Mouse (Mus musculus): ENCODE measurements at regions not wholly inside any gene's neighbourhood (a gene's known extent, or its start where the extent isn't known, plus 50 kb on each side); places are given as distances from the start of the nearest gene placed in this dataset.

DNA sequence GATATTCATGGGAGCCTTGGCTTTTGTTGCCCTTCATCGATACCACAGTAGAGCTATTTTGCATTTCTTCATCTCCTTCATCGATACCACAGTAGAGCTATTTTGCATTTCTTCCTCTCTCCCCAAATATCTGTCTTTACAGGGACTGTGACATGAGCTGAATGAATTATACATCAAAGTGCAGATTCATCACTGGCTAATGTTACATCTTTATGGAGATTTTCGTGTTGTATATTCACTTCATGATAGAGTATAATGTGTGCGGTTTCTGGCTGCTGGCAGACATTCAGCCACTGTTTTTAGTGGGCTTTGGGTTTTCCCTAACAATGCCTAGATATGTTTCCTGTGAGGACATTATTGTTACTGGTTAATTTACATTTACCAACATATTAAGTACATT, 162.8 kb upstream of the Lcorl start:
- Histone ChIP-seq H3K4me1 (ENCODE audit: control insufficient read depth, insufficient read depth, low read length) (no peaks in the 10 kb centered on the region), H3K4me2 (ENCODE audit: low read length) (no peak overlapping the region), H3K4me3 (ENCODE audit: low read depth, low read length) (no peak overlapping the region), H3K27ac (ENCODE audit: low read depth, low read length) (no peak overlapping the region), H3K27me3 (replicated peaks; ENCODE audit: control insufficient read depth, insufficient read depth, low read length) (no peaks in the 10 kb centered on the region), H3K9me3 (replicated peaks; ENCODE audit: control insufficient read depth, low read length) (no peaks in the 10 kb centered on the region), H3K36me3 (ENCODE audit: control insufficient read depth, insufficient read depth, low read length) (no peaks in the 10 kb centered on the region), H3K9ac (ENCODE audit: low read length) (no peak overlapping the region)
- ATAC-seq = no peak
- 90% methylated on average over 4 of the region's 4 CpGs for WGBS
- DNase-seq (ENCODE audit: low spot score) = no peak

DNA sequence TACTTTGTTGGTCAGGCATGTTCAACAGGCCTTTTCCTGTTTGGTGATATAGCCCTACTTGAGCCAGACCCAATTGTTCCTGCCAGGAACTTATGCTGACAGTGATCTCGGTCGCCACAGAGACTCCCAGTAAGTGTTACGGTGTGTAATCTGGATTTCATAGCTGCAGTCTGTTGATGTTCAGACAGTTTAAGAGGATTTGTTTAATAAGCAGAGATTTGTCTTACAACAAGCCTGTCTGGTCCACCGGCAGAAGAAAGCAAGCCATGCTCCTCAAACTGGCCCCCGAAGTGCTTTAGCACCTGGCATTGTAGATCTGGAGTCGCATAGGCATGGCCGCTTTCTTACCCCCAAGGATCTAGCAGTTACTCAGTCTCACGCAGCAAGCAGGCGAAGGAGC, 150.0 kb upstream of the Lcorl start:
- no peak overlapping the region for H3K27ac ChIP-seq (ENCODE audit: low read depth, low read length)
- 92% methylated on average over 9 of the region's 9 CpGs for WGBS
- H3K4me1 ChIP-seq (ENCODE audit: control insufficient read depth, insufficient read depth, low read length) = no peaks in the 10 kb centered on the region; the same call in 1 of the 2 replicates
- DNase-seq (ENCODE audit: low spot score) (no peak), ATAC-seq (no peak)
- H3K4me2 ChIP-seq (ENCODE audit: low read length) = no peak overlapping the region
- H3K36me3 ChIP-seq (ENCODE audit: control insufficient read depth, insufficient read depth, low read length) = no peaks in the 10 kb centered on the region
- no peak overlapping the region for H3K4me3 ChIP-seq (ENCODE audit: low read depth, low read length)
- H3K9me3 ChIP-seq (replicated peaks; ENCODE audit: control insufficient read depth, low read length) = no peaks in the 10 kb centered on the region
- no peak overlapping the region for H3K9ac ChIP-seq (ENCODE audit: low read length)
- H3K27me3 ChIP-seq (replicated peaks; ENCODE audit: control insufficient read depth, insufficient read depth, low read length) = no peaks in the 10 kb centered on the region

DNA sequence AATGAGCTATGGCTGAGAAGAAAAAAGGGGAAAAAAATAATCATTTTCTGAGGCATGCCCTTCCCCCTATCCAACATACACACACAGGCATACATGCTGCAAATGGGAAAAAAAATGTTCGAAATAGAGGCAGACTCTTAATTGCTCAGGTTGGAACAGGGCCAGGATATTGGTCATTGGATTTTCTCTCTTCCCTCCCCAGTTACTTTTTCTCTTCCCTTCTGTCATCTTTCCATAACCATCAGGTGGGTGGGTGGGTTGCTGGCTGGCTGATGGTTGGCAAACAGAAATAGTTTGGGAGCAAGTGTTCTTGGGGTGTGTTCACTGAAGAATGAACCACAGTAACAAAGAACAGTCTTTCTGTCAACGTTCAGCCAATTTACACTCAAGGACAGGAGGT, 149.3 kb upstream of the Lcorl start:
- H3K9me3 ChIP-seq (replicated peaks; ENCODE audit: control insufficient read depth, low read length) = no peaks in the 10 kb centered on the region
- ATAC-seq (no peak), DNase-seq (ENCODE audit: low spot score) (peak; percentile 46)
- no peaks in the 10 kb centered on the region; the same call in 1 of the 2 replicates for H3K4me1 ChIP-seq (ENCODE audit: control insufficient read depth, insufficient read depth, low read length)
- WGBS = 47% methylated on average over 2 of the region's 2 CpGs
- H3K9ac ChIP-seq (ENCODE audit: low read length) = no peak overlapping the region
- no peak overlapping the region for H3K4me2 ChIP-seq (ENCODE audit: low read length)
- H3K4me3 ChIP-seq (ENCODE audit: low read depth, low read length) = no peak overlapping the region
- H3K27ac ChIP-seq (ENCODE audit: low read depth, low read length) = no peak overlapping the region
- H3K36me3 ChIP-seq (ENCODE audit: control insufficient read depth, insufficient read depth, low read length) = no peaks in the 10 kb centered on the region
- H3K27me3 ChIP-seq (replicated peaks; ENCODE audit: control insufficient read depth, insufficient read depth, low read length) = no peaks in the 10 kb centered on the region

DNA sequence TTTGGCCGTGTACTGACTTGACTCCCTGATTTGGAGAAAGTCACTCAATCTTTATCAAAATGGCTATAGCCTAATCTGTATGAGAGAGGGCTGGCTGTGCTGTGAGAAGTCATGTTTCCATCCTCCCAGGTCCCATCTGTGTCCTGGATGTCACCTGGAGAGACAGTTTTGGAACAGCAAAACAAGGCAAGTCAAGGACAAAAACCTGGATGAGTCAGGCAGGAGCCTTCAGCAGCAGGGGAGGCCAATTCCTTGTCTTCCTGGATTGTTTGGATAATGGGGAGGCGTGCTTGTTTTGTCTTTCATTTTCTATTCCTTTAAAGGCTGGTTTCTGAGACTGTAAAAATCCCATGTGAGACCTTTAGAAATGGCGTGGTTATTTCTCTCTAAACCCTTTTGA, 148.8 kb upstream of the Lcorl start:
- no peaks in the 10 kb centered on the region for H3K9me3 ChIP-seq (replicated peaks; ENCODE audit: control insufficient read depth, low read length)
- 62% methylated on average over 3 of the region's 3 CpGs for WGBS
- no peaks in the 10 kb centered on the region for H3K27me3 ChIP-seq (replicated peaks; ENCODE audit: control insufficient read depth, insufficient read depth, low read length)
- no peak overlapping the region for H3K4me3 ChIP-seq (ENCODE audit: low read depth, low read length)
- no peaks in the 10 kb centered on the region for H3K36me3 ChIP-seq (ENCODE audit: control insufficient read depth, insufficient read depth, low read length)
- no peak overlapping the region for H3K9ac ChIP-seq (ENCODE audit: low read length)
- H3K4me1 ChIP-seq (ENCODE audit: control insufficient read depth, insufficient read depth, low read length) = no peaks in the 10 kb centered on the region; the same call in 1 of the 2 replicates
- DNase-seq (ENCODE audit: low spot score) = no peak
- ATAC-seq = no peak
- H3K4me2 ChIP-seq (ENCODE audit: low read length) = no peak overlapping the region
- H3K27ac ChIP-seq (ENCODE audit: low read depth, low read length) = no peak overlapping the region

DNA sequence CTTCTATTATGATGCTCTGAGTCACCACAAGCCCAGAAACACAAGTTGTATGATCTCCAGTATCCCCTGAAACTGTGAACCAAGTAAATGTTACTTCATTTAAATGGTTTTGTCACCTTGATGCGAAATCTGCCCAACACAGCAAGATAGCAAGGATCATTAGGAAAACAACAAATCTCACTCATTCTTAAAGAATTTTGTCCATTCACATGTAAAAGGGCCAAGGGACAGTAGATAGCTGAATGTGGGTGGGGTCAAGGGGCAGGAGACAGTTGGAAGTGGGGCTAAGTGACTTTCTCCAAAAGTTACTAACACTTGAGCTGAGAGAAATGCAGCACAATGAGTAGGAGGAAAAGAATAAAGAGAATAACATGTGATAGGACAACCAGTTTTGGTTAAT, 148.2 kb upstream of the Lcorl start:
- ATAC-seq = no peak
- Histone ChIP-seq H3K4me1 (ENCODE audit: control insufficient read depth, insufficient read depth, low read length) (no peaks in the 10 kb centered on the region; the same call in 1 of the 2 replicates), H3K27me3 (replicated peaks; ENCODE audit: control insufficient read depth, insufficient read depth, low read length) (no peaks in the 10 kb centered on the region), H3K4me2 (ENCODE audit: low read length) (no peak overlapping the region), H3K27ac (ENCODE audit: low read depth, low read length) (no peak overlapping the region), H3K36me3 (ENCODE audit: control insufficient read depth, insufficient read depth, low read length) (no peaks in the 10 kb centered on the region), H3K9me3 (replicated peaks; ENCODE audit: control insufficient read depth, low read length) (no peaks in the 10 kb centered on the region), H3K9ac (ENCODE audit: low read length) (no peak overlapping the region), H3K4me3 (ENCODE audit: low read depth, low read length) (no peak overlapping the region)
- DNase-seq (ENCODE audit: low spot score) = no peak
- 93% methylated on average over 1 of the region's 1 CpGs for WGBS

DNA sequence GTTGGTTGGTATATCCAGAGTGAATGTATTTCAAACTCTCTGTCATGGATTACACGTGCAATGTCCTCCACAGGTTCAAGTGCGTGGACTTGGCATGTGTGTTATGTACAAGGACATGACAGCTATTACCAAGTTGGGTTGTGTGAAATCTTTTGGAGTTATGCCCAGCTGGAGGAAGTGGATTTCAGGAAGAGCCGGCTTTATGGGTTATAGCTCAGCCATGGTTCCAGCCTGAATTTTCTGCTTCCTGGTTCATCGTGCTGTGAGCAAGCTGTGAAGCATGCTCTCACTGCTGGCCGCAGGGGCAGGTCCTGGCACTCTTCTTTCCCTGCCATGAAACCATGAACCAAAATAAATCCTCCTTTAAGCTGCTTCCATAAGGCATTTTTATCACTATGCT, 144.6 kb upstream of the Lcorl start:
- ATAC-seq (no peak), DNase-seq (ENCODE audit: low spot score) (no peak)
- Histone ChIP-seq H3K4me3 (ENCODE audit: low read depth, low read length) (no peak overlapping the region), H3K9me3 (replicated peaks; ENCODE audit: control insufficient read depth, low read length) (no peaks in the 10 kb centered on the region), H3K27me3 (replicated peaks; ENCODE audit: control insufficient read depth, insufficient read depth, low read length) (no peaks in the 10 kb centered on the region), H3K9ac (ENCODE audit: low read length) (no peak overlapping the region), H3K36me3 (ENCODE audit: control insufficient read depth, insufficient read depth, low read length) (no peaks in the 10 kb centered on the region), H3K27ac (ENCODE audit: low read depth, low read length) (no peak overlapping the region), H3K4me2 (ENCODE audit: low read length) (no peak overlapping the region), H3K4me1 (ENCODE audit: control insufficient read depth, insufficient read depth, low read length) (no peaks in the 10 kb centered on the region; the same call in 1 of the 2 replicates)
- WGBS = 91% methylated on average over 5 of the region's 5 CpGs

DNA sequence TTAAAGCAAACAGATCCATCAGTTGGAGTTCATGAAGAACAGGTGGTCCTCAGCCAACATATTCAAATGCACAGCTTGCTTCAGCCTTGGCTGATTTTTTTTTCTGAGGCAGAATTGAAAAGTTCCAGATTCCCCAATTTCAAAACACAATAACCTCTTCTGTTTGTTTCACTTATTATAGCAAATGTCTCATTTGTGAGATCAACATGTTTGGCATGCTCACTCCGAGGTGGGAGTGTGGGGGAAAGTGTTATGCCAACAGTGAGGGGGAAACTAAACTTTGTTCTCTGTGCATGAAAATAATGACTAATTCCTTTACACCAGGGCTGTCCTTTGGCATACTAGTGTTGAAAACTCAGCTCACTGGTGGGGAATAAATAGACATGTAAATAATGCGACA, 100.4 kb upstream of the Lcorl start:
- H3K4me2 ChIP-seq (ENCODE audit: low read length) = no peak overlapping the region
- H3K9ac ChIP-seq (ENCODE audit: low read length) = no peak overlapping the region
- ATAC-seq = no peak
- no peaks in the 10 kb centered on the region for H3K9me3 ChIP-seq (replicated peaks; ENCODE audit: control insufficient read depth, low read length)
- no peaks in the 10 kb centered on the region for H3K4me1 ChIP-seq (ENCODE audit: control insufficient read depth, insufficient read depth, low read length)
- no peak for DNase-seq (ENCODE audit: low spot score)
- H3K4me3 ChIP-seq (ENCODE audit: low read depth, low read length) = no peak overlapping the region
- no peak overlapping the region for H3K27ac ChIP-seq (ENCODE audit: low read depth, low read length)
- H3K27me3 ChIP-seq (replicated peaks; ENCODE audit: control insufficient read depth, insufficient read depth, low read length) = no peaks in the 10 kb centered on the region
- 72% methylated on average over 2 of the region's 2 CpGs for WGBS
- no peaks in the 10 kb centered on the region for H3K36me3 ChIP-seq (ENCODE audit: control insufficient read depth, insufficient read depth, low read length)

DNA sequence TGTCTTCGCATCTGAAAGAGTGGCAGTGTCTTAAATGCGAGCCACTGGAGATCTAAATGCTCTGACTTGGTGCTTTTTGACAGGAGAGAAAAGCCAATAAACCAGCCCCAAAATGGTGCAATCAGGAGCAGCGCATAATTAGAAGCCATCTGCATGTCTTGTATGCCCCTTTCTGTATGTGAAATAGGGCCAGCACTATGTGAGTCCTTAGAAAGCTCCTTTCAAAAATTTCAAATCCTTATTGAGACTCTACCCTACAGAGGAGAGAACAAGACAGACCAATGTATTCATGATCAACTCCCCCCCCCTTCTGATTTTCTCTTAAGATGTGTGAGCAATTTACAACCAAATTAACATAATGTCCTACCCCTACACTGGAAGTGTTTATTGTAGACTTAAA, 86.6 kb upstream of the Lcorl start:
- Histone ChIP-seq H3K4me2 (ENCODE audit: low read length) (no peak overlapping the region), H3K27ac (ENCODE audit: low read depth, low read length) (no peak overlapping the region), H3K9me3 (replicated peaks; ENCODE audit: control insufficient read depth, low read length) (no peaks in the 10 kb centered on the region), H3K9ac (ENCODE audit: low read length) (no peak overlapping the region), H3K27me3 (replicated peaks; ENCODE audit: control insufficient read depth, insufficient read depth, low read length) (no peaks in the 10 kb centered on the region), H3K4me1 (ENCODE audit: control insufficient read depth, insufficient read depth, low read length) (no peaks in the 10 kb centered on the region), H3K4me3 (ENCODE audit: low read depth, low read length) (no peak overlapping the region), H3K36me3 (ENCODE audit: control insufficient read depth, insufficient read depth, low read length) (no peaks in the 10 kb centered on the region)
- 75% methylated on average over 3 of the region's 3 CpGs for WGBS
- peak; percentile 16 for DNase-seq (ENCODE audit: low spot score)
- ATAC-seq = no peak

DNA sequence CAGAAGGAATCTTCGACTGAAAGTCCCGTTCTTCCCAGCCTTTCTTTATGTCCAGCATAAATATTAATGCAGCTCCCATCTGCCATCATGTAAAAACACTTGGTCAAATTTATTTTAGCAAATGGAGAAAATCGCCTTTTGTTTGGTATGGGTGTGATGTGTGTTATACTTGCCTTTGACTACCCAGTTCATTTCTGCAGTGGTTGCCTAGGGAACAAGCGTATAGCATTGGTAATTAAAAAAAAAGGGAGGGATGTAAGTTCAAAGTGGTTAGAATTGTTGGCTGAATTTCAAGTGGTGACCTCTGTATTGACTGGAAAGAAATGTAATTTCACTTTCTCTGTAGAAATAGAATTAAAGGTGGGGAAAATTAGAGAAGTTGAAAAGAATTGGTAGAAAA, 75.6 kb upstream of the Lcorl start:
- DNase-seq (ENCODE audit: low spot score) (peak; percentile 47), ATAC-seq (peak; percentile 55)
- Histone ChIP-seq H3K27ac (ENCODE audit: low read depth, low read length) (0 out of 2 replicates have a peak overlapping the region, but pooled peaks have one; percentile 4), H3K9me3 (replicated peaks; ENCODE audit: control insufficient read depth, low read length) (no peaks in the 10 kb centered on the region), H3K36me3 (ENCODE audit: control insufficient read depth, insufficient read depth, low read length) (no peaks in the 10 kb centered on the region), H3K9ac (ENCODE audit: low read length) (no peak overlapping the region), H3K4me1 (ENCODE audit: control insufficient read depth, insufficient read depth, low read length) (no peaks in the 10 kb centered on the region), H3K27me3 (replicated peaks; ENCODE audit: control insufficient read depth, insufficient read depth, low read length) (no peaks in the 10 kb centered on the region), H3K4me2 (ENCODE audit: low read length) (no peak overlapping the region), H3K4me3 (ENCODE audit: low read depth, low read length) (no peak overlapping the region)
- WGBS = 61% methylated on average over 4 of the region's 4 CpGs

Data from forebrain, embryonic 14.5 days (tissue).